Mouse (Mus musculus): ENCODE data around the gene Hist2h2aa1.

The Hist2h2aa1 gene

GRCm38 (mm10) chr3:96277800-96278624 is 32.7 kb downstream of the Hist2h2aa1 start:
- WGBS = under 1% methylated on average over 49 of the region's 49 CpGs

- 61% methylated on average over 6 of the region's 6 CpGs for WGBS
These were observed 35.4 kb downstream of the Hist2h2aa1 start for GRCm38 (mm10) chr3:96280660-96281059.

GRCm38 (mm10) chr3:96284457-96284856 is 39.2 kb downstream of the Hist2h2aa1 start:
- WGBS = 12% methylated on average over 4 of the region's 4 CpGs

GRCm38 (mm10) chr3:96287334-96287733 is 42.0 kb downstream of the Hist2h2aa1 start:
- WGBS = 90% methylated on average over 11 of the region's 11 CpGs

GRCm38 (mm10) chr3:96289201-96289600 is 43.9 kb downstream of the Hist2h2aa1 start:
- WGBS = 83% methylated on average over 3 of the region's 3 CpGs

- 95% methylated on average over 3 of the region's 3 CpGs for WGBS
These were observed 45.4 kb downstream of the Hist2h2aa1 start for GRCm38 (mm10) chr3:96290727-96291126.

GRCm38 (mm10) chr3:96292641-96293040 is 47.3 kb downstream of the Hist2h2aa1 start:
- 80% methylated on average over 6 of the region's 6 CpGs for WGBS

- 61% methylated on average over 5 of the region's 5 CpGs for WGBS
These were observed 48.1 kb downstream of the Hist2h2aa1 start for GRCm38 (mm10) chr3:96293368-96293767.

- 77% methylated on average over 4 of the region's 4 CpGs for WGBS
These were observed 48.5 kb downstream of the Hist2h2aa1 start, which contains the start of gene Fcgr1 for GRCm38 (mm10) chr3:96293787-96294186. TSS of gene Fcgr1 (minus strand) at chr3:96293969.

All from cerebral cortex, adult 2 months (tissue).